Mouse (Mus musculus): ENCODE measurements around the gene Frmpd3.

DNA sequence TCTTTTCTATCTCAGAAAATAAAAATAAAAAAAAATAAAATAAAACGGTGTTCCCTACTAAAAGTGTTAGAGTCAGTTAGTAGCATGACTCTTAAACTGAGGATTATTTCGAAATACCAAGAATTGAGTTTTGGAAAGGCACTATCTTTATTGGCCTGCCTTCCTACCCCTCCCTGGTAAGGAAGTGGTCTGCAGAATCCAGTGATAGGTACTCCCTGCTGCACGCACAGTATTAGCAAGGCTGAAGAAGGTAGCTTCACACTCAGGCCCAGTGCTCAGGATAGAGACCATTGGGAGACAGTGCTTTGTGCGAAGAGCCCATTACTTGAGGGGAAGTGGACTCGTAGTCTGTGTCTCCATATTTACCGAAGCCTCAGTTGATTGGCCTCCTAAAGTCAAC is 136.2 kb downstream of the Frmpd3 start:
- TF ChIP-seq EP300 (IDR thresholded peaks at IDR 0.05; ENCODE audit: insufficient read depth, low read depth, low read length) = no peak
- TF ChIP-seq POLR2A (IDR thresholded peaks at IDR 0.05; ENCODE audit: insufficient read depth, low read depth, low read length) = no peak

Data from heart, adult 2 months (tissue).